Mouse (Mus musculus) spleen, postnatal 36 days (tissue): ENCODE data around the gene Slc22a30.
"Not testable (repeated sequence)": the region's sequence is repeated elsewhere in the genome, so short reads cannot be mapped to it uniquely, and the experiment has no call there.

ENCODE experiments used
- DNase-seq, 2 experiments: peaks; one replicate each; pipeline ENCODE4 v3.0.0; 2022; ENCODE audit warnings: low spot score in 2 of 2, mixed read lengths in 1 of 2

Gene Slc22a30

DNA sequence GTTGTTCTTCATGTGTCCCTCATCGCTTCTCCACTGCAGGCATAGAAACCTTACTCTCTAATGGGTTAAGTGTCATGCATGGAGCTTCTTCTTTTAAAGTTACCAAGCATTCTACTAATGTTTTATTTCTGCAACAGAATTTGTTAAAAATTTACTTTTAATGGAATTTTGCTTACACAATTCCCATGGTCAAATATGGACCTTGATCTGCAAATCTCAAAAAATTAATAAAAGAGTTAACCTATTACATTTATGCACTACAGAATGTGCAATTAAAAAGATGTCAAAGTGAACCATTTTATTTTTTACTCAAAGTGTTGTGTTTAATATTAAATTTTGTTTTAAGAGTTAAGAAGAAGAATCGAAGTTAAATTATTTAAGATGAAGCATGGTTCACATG, at the start of gene Slc22a30:
Gene Slc22a30, minus strand, starts transcription at position 101 of the 400 bp plus-strand sequence.
- not testable (repeated sequence) for DNase-seq

- no peak for DNase-seq
Measured at GRCm38 (mm10) chr19:8448321-8448720, 43.4 kb upstream of the Slc22a30 start.

DNA sequence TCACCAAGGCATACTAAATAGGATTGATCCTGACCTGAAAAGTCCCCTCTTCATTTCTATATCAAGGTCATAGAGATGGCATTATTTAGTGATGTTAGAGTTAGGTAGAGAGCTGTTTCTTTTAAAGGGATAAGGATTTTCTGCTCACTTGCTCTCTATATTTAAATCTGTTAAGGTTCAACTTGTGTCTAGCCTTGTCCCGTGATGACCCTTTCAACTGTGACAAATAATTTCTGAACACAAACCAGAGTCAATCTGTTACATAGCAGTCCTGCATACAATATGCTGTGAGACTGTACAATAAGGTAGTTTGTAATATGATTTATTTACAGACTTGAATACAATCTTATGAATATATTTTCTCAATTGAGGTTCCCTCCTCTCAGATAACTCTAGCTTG, 42.6 kb upstream of the Slc22a30 start:
- no peak for DNase-seq

DNA sequence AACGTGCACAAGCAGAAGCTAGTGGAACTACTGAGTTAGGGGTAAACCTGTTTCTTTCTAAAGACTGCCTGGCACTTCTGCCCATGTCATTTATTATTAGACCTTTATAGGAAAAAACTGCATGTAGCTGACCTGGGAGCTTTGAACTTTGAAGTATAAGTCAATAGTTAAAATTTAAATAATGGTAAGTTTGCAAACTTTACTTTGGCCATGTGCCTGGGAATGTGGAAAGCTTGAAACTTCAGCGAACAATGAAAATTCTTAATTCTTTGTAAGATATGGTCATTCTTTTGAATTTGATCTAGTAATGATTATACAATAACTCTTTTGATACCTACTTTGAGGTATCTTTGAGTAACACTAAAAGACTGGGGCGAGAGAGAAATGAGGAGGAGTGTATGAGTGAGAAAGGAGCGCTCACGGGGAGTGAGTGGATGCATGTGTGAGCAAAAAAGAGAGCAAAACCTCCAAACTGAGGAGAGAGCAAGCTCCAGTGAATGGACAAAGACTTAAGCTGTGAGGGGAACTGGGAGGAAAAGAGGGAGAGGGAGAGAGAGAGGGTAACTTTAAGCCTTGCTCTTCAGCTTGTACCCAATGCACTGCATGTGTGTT, 26.2 kb upstream of the Slc22a30 start:
- DNase-seq: no peak

DNA sequence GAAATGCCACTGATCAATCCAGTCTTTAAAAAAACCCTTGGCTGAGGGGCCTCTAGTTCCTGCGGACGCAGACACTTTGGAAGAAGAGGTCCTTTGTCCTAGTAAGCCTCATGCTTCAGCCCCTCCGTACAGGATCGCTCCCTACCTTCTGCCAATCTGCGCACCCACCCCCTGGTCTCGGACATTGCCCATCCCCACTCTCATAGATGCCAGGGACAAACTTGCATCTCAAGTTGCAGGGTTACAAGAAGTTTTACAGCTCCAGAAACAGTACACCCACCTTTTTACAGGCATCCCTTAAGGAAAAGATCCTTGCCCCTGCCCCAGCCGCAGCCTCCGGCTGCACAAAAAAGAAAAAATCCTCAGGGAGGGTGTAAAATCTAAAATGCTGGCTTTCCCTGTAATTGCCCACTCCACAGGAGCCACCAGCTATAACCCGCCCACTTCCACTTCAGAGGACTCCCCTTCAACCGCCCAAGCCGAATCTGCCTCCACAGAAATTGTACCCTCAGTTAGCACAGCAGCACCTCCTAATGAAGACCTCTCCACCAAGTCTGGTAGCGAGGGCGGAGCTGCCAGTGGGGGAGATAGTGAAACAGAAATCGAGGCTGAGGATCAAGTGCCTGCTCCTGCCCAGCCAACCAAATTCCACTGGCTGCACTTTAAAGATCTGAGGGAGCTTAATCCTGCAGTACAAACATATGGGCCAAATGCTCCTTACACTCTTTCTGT, 2.5 kb upstream of the Slc22a30 start:
- DNase-seq: not testable (repeated sequence)
